Mouse (Mus musculus): Measurements from ENCODE around the gene Cfap97d2.

DNA sequence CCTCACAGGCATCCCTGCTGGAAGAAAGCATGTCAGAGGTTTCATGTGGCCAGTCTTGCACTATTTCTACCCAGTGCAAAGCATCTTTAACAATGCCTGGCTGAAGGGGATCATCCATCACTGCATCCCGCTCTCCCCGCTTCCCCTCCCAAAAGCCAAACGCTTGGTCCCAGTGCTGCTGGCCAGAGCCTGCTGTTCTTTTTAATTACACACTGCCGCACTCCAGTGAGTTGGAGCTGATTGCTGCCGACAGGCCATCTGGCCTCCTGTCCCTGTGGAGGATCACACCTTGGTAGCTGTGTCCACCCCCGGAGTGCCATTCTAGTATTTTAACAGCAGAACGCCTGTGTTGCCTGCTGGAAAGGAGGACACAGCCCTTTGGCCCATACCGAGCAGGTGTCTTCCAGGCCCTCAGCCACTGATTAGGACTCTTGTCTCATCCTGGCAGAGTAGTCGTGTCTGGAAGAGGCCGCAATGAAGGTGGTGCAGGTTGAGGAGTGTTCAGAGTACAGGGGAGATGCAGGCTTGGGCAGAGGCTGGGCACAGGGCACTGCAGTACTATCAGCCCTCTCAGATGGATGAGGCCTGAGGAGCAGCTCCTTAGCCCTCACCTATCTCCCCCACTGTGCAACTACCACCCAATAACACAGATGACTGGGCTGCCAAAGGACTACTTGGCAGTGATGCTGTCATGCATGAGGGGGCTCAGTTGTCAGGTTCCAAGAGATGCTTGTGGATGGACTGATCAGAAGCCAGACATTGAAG lies 13.2 kb upstream of the Cfap97d2 start:
- TF ChIP-seq CTCF (IDR thresholded peaks at IDR 0.05; ENCODE audit: extremely low read depth, insufficient read depth, insufficient read length, insufficient replicate concordance), result no peak
- TF ChIP-seq POLR2A (IDR thresholded peaks at IDR 0.05; ENCODE audit: low read depth, low read length), result no peak
